Mouse (Mus musculus) testis, adult 2 months (tissue): ENCODE results near the gene Negr1.

Source experiments
- CTCF ChIP-seq: fragments of 200-500 bp; IDR thresholded peaks from 2 replicates; pipeline ENCODE4 v1.5.1; 2012; ENCODE audit warnings: low read depth, mild to moderate bottlenecking, inconsistent platforms, low read length, moderate library complexity; ENCODE audit not compliant: control insufficient read depth, insufficient read depth, insufficient replicate concordance
- POLR2A ChIP-seq: fragments of 200-500 bp; IDR thresholded peaks from 2 replicates; pipeline ENCODE4 v1.6.1; 2012; ENCODE audit warnings: low read depth, mild to moderate bottlenecking, inconsistent platforms, low read length, moderate library complexity; ENCODE audit not compliant: control insufficient read depth

- TF ChIP-seq CTCF (no peak), POLR2A (no peak)
These were observed 798.2 kb downstream of the Negr1 start for GRCm38 (mm10) chr3:157359840-157360239.
